Mouse (Mus musculus): Measurements from ENCODE around the gene Frem2.

Frem2 gene

DNA sequence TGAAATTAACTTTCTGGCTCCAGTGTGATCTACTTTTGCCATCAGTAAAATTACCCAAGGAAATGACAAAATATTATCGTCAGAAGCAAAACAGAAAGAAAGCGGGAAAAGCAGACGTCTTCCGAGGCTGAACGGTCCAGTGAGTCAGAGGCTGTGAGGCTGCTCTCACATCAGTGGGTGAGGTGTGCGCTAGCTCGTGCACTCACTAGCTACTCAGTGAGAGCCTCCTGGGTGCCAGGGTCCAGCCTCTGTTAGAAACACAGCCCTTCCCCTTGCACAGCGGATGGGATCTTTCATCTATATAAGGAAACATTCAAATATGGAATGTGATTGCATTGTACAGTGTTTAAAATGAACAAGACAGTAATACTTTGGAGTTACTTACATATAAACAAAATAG is 36.8 kb downstream of the Frem2 start:
- no peak for DNase-seq

DNA sequence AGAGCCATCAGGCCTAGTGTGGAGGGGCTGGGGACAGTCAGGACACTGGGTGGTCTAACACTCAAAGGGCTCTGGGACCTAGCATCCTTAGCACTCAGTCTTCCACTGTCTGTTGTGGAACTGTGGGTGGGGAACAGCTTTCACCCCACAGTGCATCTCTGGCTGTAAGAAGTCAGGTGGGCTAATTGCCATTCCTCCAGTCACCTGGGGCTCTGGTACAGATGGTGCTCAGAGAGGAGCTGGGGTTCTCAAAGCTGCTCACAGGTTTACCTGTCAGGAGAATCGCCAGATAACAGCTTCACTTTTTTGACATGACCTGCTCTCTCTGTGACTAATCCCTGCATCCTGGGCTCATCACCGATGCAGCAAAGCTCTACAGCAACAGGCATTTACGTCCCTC is 46.0 kb downstream of the Frem2 start:
- no peak for DNase-seq

DNA sequence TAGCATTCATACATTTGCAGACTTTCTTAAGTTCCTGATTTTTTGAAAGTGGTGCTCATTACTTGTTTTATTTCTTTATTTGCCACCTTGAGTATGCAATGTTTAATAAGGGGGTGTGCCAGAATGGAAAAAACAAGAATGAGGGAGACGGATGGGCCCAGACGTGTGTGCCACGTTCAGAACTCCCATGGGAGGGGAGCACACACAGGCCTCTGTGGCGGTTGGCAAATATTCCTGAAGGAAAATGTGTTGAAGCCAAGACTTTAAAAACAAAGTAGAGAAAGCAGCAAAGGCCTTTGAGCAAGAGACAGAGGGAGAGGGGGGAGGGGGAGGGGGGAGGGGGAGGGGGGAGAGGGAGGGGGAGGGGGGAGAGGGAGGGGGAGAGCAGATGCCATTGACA is 47.3 kb downstream of the Frem2 start:
- DNase-seq = no peak

DNA sequence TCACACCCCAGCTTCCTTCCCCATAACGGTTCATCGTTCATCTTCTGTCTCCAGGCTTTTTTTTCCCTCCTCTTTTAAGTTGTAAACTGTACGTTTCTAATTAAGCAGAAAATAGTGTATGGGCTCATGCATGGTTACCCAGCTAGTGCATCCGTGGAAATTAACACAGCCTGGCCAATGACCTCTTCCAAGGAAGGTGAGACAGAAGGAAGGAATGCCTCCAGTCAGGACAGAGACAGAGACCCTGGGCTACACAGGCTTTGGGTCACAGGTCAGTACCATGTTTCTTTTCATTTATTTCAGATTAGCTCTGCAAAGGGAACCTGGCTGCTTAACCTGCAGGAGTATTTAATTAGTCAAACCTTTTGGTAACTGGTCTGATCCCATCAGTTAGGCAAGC is 57.0 kb downstream of the Frem2 start:
- no peak for DNase-seq

DNA sequence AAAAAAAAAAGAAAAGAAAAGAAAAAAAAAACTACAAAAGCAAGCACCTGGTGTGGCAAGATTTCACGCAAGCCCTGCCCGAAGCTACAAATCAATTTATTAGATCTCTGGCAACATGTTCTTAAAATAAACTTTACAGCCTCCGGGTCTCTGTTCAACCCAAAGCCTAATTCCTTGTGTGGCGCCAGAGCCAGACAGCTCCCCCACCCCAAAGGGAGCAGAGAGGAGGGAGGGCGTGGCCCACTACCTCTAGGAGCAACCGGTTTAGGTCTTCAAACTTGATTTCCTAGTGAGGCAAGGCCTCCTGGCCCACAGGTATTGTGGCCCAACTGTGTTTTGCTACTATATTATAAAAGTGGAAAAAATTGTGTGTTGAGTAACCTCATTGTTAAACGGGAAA is 57.8 kb downstream of the Frem2 start:
- DNase-seq = no peak

DNA sequence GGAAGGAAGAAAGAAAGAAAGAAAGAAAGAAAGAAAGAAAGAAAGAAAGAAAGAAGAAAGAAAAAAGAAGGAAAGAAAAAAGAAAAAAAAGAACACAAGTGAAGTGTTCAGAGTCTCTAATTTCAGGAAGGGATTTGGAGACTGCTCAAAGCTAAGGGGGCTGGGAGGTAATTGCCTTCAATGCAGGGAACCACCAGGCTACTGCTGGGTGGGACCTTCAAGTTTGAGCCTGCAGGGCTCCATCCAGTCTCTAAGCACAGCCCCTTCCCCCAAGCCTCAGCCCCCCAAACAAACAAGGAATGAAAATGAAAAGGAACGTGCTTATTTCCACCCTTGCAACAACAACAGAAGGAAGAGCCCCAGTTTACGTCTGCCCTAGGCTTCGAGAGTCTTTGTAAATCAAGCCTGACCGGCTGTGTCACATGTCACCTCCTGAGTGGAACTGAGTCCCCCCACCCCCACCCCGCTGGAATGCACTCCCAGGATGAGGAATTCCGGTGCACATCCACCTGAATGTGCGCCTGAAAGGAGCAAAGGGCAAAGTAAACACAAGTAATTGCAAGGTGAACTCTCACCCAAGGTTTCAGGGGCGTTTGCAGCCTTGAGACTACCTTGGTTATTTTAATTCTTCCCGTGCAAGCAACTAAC is 58.9 kb downstream of the Frem2 start:
- DNase-seq = no peak

DNA sequence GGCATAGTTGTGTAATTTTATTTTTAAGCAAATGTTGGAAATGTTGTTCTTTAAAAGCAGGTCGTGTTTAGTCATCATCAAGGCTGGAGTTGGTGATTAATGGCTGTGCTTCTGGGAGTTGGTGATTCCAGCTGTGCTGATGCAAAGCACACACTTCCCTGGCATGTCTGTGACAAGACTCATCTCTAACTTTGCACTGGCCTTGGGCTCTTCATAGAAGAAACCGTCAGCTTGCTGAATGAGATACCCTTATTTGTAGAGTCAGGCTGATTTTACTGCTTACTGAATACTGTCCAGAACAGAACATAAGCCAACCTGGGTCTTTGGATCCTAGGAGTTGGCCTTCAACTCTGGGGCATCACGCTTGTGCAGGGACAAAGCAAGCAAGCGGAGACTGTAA is 62.7 kb downstream of the Frem2 start:
- DNase-seq = no peak

DNA sequence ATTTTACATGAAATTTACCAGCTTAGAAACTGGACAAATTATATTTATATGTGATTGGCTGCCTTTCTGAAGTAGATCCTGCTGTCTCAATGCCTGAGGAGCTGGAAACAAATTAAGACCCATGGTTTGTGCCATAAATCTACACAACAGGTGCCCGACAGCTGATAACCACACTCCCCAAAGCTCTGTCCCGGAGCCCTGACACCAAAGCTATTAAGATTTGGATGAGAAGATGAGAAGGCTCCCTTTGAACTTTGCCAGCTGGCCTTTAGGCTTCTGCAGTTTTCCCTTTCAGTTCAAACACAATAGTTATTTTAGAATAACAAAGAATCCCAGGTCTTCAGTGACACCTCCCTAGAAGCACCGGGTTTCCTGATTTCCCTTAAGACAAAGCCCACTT is 63.4 kb downstream of the Frem2 start:
- DNase-seq = no peak

DNA sequence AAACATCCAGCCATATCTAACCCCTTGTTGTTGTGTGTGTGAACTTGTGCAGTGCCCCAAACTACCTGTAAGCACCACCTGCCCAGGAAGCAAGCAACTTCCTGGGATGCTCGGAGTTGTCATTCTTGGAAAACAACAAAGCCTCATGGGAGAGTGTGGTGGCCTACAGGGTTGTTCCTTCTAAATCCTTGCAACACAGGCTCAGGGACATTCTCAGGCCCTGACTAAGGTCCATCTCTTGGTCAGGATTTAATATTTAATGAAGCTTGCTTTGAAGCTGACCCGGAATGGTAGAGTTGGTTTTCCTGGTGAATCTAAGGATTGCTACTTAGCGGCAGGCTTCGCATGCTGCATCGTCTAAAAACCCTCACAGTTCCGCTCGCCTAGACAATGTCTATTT is 65.1 kb downstream of the Frem2 start:
- no peak for DNase-seq

DNA sequence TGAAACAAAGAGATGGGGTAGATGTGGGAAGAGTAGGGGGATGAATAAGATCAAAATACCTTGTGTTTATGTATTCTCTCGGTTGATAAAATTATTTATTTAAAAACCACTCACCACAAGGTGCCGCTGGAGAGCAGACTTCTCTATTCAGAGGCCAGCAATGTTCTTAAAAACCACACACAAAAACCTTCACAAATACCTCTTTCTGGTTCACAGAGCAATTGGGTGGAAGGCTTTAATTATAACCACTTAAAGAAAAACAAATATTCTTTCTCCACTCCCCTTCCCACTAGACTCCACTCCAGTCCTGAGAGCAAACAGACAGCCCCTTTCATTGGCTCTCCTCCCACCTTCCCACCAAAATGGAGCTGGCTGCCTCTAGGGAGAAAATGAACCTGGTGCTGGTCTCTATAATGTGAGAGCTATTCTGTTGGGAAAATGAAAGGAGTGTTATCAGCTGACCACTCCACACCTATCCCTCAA is 67.0 kb downstream of the Frem2 start:
- DNase-seq = peak; percentile 76

DNA sequence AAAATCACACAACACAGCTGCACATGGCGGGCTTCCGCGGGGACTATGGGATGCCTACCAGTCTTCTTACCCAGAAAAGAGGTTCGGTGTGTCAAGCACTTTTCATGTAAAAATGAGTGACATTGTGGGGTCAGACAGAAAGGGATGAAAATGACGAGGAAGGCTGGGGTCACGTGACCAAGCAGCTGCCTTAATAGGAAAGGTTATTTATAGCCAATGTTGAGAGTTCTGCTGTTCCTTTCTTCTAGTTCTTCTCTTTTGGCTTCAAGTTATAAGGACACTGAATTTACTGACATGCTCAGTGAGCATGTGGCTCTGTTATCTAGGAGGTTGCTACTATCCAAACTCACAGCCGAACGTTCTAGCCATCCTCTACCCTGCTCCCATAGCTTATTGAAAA is 73.9 kb downstream of the Frem2 start:
- no peak for DNase-seq

DNA sequence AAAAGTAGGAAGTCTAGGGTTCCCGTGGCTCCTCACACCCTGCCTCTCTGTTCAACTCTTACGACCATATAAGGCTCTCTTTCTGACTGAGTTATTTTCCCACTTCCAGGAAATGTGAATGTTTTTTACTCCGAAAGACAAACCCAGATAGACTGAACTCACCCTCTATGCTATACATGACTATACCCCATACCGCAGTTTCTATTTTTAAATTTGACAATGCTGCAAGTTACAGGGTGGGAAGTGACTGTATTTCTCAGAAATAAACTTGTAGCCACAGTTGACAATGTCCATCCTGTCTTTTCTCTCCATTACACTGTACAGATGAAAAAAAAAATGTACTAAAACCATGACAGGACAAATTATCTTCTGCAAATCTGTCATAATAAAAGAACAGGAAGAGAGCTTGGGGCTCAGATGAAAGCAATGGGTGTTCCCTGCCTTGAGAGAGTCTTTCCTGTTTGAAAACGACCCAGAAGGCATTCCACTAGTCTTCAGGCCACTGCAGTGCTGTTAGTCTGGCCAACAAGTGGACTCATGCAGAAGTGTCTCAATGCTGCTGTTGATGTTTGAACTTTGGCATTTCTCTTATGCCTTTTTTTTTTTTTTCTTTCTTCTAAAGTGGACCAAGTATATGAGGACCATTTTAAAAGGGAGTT is 76.4 kb downstream of the Frem2 start:
- no peak for DNase-seq

DNA sequence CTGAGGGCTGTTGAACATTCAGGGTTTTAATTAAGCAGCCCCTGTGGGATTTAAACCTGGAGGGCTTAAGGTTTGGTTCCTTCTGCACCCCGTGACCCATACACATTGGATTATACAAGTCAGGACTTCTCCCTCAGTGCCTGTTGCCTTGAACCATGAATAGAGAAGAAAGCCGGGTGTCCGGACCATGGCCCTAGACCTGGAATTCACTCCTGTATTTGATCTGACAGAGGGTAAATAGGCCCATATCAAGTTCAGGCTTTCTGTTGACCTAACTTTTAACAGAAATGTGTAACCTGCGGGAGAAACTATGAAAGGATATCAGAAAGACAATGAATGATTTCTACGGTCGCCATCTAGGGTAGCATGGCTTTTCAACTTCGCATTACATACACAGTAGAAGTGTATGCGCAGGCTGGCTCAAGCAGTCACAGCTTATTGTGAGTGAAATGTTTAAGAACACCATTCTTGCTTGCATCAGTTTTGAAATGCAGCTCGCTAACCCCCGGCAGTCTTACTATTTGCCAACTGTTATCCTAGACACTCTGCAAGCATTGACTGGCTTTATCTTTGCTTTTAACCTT is 77.9 kb downstream of the Frem2 start:
- no peak for DNase-seq

DNA sequence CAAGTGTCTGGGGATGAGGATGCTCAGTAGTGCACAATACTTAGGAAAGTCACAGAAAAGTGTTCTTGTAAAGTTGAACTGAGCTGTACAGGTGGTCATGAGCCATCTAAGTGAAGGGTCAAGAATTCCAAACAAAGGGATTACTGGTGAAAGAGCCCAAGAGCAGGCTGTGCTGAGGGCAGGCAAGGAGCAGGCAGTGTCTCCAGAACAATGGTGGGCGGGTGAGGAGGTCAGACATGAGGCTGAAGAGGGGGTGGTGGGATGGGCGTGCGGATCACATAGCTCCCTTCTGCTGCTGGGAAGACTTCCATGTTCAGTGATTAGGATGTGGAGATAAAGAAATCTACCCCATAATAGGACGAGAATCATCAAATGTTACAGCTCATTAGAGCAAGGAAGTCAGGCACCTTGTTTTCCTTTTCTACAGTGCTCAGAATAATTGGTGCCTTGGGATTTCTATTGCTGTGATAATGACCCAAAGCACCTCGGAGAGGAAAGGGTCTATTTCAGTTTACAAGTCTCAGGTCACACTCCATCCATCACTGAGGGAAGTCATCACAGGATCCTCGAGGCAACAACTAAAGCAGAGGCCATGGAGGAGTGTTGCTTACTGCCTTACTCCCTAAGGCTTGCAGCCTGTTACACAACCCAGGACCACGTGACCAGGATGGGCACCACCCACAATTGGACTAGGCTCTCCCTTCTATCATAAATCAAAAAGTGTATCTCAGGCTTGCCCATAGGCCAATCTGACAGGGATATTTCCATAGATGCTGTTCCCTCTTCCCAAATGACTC is 80.6 kb downstream of the Frem2 start:
- no peak for DNase-seq

DNA sequence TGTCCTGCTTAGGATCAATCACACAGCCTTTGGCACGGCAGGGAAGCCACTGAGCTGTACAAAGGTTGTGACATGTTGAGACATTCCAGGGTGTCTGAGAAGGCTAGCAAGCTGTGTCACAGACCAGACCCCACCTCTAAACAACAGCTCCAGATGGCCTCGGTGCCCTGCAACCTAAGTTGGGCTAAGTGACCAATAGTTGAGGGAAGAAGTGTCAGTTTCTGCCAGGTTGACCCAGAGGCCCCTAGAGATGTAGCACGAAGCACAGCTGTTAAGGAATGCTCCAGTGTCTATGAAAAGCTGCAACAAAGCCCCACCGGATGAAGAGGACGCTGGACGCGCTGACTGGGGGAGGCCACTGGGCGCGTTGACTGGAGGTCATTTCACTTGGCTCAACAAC is 83.0 kb downstream of the Frem2 start:
- no peak for DNase-seq

DNA sequence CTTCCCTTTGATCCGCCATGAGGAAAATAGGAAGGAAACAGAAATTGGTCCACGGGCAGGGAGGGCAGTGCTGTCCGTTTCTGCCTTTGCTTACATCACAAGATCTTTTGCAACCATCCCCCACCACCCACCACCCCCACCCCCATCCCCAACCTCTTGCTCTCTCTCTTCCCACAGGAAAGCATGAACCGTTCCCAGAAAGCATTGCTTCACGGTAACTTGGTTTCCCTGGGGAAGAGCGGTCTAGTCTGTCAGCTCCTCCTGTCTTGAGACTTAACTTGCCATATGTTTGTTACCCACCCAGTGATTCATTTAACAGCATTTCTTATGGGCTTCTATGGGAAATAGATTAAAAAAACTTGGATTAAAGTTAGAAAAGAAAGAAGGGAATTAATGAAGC is 85.5 kb downstream of the Frem2 start:
- no peak for DNase-seq

DNA sequence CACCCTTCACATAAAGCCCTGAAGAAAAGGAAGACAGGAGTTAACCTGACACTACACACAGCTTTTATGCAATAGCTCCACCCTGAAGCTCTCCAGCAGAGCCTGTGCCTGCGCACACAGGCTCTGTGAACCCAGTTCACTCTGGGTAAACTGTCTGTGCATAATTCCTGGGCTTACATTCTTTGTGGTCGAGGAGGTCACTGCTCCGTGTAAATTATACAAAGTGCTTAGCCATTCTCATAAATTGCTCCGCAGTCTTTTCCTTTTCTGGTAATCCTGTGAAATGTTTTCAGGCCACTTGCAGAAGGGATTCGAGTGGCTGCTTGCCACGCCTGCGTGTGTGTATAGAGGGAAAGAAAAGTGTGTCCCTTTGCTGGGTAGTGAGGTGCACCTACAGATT is 92.6 kb downstream of the Frem2 start:
- DNase-seq = no peak

DNA sequence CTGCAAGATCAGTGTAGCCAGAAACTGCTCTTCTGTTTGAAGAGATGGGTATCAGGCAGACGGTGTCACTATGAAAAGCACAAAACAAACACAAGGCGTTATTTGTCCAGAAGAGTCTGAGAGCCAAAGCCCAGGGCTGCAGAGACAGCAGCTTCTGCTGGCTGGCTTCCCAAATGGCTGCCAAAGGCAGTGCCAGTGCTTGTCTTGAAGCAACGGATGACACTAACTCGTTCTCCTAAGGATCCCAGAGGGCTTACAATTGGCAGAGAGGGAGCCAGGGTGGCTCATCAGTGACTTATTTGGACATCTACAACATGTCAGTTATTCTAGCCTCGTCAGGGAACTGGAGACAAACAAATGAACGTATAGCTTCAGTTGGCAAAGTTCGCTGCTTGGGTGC is 93.4 kb downstream of the Frem2 start:
- peak; percentile 17 for DNase-seq

DNA sequence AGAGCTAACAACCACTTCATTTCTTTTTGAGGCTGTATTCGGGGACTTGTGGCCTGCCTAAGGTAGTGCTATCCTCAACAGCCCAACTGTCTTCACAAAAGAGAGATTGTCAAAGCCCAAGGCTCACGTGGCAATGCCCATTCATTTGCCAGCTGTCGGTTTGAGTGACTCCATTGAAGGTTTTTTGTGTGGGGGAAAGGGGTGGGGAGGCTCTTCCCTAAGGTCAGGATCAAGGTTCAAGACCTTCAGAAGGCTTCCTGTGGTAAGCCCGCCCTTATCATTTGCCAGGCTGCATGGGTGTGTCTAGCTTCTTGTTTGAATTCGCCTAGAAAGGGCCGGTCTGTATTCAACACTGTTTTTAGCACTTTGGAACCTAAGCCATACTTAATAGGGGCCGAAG is 95.3 kb downstream of the Frem2 start:
- no peak for DNase-seq

DNA sequence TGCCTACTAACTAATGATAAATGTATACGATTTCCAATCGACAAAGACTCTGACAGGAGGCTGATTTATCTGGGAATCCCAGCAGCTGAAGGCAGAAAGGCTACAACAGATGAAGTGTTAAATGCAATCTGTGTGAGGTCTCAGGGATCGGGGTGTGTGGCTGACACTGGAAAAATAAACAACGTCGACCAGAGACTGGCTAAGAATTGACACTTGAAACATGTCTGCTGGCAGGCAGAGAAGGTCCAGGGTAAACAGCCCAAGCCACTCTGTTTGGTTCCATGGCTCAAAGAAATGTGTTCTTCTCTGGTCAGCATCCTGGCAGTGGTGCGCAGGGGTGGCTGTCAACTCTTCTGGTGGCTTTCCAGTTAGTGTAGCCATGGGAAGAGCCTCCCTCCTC is 98.1 kb downstream of the Frem2 start:
- DNase-seq = peak; percentile 14

DNA sequence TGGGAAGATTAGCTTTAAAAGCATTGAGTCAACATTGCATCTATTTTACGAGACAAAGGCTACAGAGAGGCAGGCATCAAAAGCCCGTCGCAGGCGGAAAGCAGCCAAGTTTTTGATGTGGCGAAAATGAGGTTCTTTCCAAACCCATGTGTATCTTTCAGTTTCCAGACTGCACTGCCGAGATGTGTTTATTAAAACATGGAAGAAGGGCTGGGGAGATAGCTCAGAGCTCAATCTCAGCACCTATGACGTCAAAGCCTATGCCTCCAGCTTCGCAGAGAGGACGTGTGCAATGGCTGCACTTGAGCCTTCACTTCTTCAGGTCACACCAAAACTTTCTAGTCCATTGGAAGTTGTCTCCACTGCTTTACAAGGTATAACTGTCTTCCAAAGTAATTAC is 98.9 kb downstream of the Frem2 start:
- DNase-seq = no peak

DNA sequence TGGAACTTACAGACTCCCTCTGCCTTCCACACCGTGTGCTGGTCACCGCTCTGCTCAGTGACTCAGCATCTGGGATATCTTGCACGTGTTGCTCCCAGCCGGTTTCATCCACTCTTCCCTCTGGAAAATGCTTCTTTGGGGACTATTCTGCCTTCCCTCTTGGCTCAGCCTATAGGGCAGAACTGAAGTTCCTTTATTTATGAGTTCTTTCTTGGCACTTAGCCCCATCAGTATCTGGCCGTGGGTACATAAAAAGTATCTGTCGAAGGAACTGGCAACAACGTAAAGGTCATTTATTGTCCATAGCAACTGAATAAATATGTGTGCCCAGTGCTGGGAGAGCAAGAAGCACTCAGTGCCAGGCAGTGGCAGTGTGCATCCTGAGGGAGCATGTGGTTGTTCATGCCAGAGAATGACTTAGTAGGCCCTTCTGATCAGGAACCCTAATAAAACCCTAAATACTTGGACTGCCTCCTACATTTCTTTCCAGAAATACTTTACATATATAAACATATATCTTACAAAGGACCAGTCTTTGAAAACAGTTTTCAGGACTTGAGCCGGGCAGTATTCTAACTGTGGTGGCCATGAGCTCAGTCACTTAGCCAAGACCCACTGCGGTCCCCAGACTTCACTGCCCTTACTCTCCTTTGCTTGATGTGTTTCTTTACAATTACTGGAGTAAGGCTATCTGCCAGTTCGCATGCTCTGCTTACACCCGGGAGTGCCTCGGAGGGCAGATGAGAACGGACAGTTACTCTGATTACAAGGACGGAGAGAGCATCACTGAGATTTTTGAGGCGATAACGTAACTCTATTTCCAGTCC is 99.6 kb downstream of the Frem2 start:
- DNase-seq = no peak
